Mouse (Mus musculus) embryonic facial prominence, embryonic 10.5 days (tissue): Measurements from ENCODE around the gene Gm4924. TPM values are rescaled to one million over a fixed set of nuclear protein-coding genes. Genes with fewer than 3 reads are reported as not detected.

Source experiments
- DNase-seq: peaks from one replicate; pipeline ENCODE4 v3.0.0-alpha.2; 2017; ENCODE audit warnings: low spot score
- H3K27ac ChIP-seq: fragments of 300-500 bp; sonication (generic); replicated peaks from 2 replicates; pipeline ENCODE4 v1.5.1; 2016; ENCODE audit warnings: mild to moderate bottlenecking
- H3K27me3 ChIP-seq: fragments of 300-500 bp; sonication (generic); replicated peaks from 2 replicates; pipeline ENCODE4 v1.6.1; 2016; ENCODE audit warnings: low read depth, mild to moderate bottlenecking; ENCODE audit not compliant: poor library complexity, severe bottlenecking
- H3K36me3 ChIP-seq: fragments of 300-500 bp; sonication (generic); replicated peaks from 2 replicates; pipeline ENCODE4 v1.6.1; 2016; ENCODE audit warnings: mild to moderate bottlenecking, moderate library complexity
- H3K4me1 ChIP-seq: fragments of 300-500 bp; sonication (generic); 2 replicates; pipeline ENCODE4 v1.6.1; 2016
- H3K4me3 ChIP-seq: fragments of 300-500 bp; sonication (generic); 2 replicates; pipeline ENCODE4 v1.5.1; 2016; ENCODE audit warnings: mild to moderate bottlenecking, moderate library complexity
- H3K9me3 ChIP-seq: fragments of 300-500 bp; sonication (generic); 2 replicates; pipeline ENCODE4 v1.6.1; 2016; ENCODE audit warnings: mild to moderate bottlenecking
- WGBS: fragments of 180-500 bp; shearing (Covaris S2); methylation state at CpG from one replicate; pipeline ENCODE4 v1.1.7; 2016; 5-methylcytosine and 5-hydroxymethylcytosine counted together
- polyA plus RNA-seq: library from polyadenylated mRNA; unstranded; fragments of >200 nt; fragmentation: Nextera tagmentation; extraction: Ambion mirVana; gene quantifications from 2 replicates; pipeline ENCODE4 v1.2.1, GENCODE M21; 2016

The Gm4924 gene
- polyA plus RNA-seq = 9.6 TPM in 2 replicates

GRCm38 (mm10) chr10:82354083-82355010, at the start of gene Gm4924:
Gm4924 (plus strand) TSS chr10:82354255.
- DNase-seq = peak; percentile 87
- Histone ChIP-seq H3K36me3 (peaks cover 23% of the 10 kb centered on the region), H3K4me3 (peak within 1 kb of the TSS; percentile 77), H3K27ac (peak within 1 kb of the TSS; percentile 96), H3K4me1 (no peaks in the 10 kb centered on the region), H3K9me3 (peaks cover 31% of the 10 kb centered on the region), H3K27me3 (no peaks in the 10 kb centered on the region)
- 6% methylated on average over 34 of the region's 34 CpGs for WGBS

GRCm38 (mm10) chr10:82316482-82316881, 37.6 kb upstream of the Gm4924 start, which contains the start of gene 4932415D10Rik:
4932415D10Rik (minus strand) TSS chr10:82316582.
- H3K27ac ChIP-seq = no peak within 1 kb of the TSS
- 89% methylated on average over 1 of the region's 1 CpGs for WGBS
- H3K9me3 ChIP-seq = peaks cover 19% of the 10 kb centered on the region
- H3K36me3 ChIP-seq = no peaks in the 10 kb centered on the region
- H3K4me1 ChIP-seq = no peaks in the 10 kb centered on the region
- no peak for DNase-seq
- no peaks in the 10 kb centered on the region for H3K27me3 ChIP-seq
- H3K4me3 ChIP-seq = no peak within 1 kb of the TSS

GRCm38 (mm10) chr10:82320134-82320533, 33.9 kb upstream of the Gm4924 start:
- no peaks in the 10 kb centered on the region for H3K4me1 ChIP-seq
- 72% methylated on average over 3 of the region's 3 CpGs for WGBS
- no peaks in the 10 kb centered on the region for H3K36me3 ChIP-seq
- H3K27me3 ChIP-seq = no peaks in the 10 kb centered on the region
- no peak overlapping the region for H3K27ac ChIP-seq
- DNase-seq = no peak
- H3K4me3 ChIP-seq = no peak overlapping the region
- peaks cover 24% of the 10 kb centered on the region for H3K9me3 ChIP-seq

GRCm38 (mm10) chr10:82329826-82330225, 24.2 kb upstream of the Gm4924 start:
- 81% methylated on average over 5 of the region's 5 CpGs for WGBS
- no peak overlapping the region for H3K4me3 ChIP-seq
- no peaks in the 10 kb centered on the region for H3K27me3 ChIP-seq
- no peak overlapping the region for H3K27ac ChIP-seq
- no peak for DNase-seq
- H3K9me3 ChIP-seq = peaks cover 18% of the 10 kb centered on the region; the same call in 1 of the 2 replicates
- no peaks in the 10 kb centered on the region for H3K36me3 ChIP-seq
- no peaks in the 10 kb centered on the region for H3K4me1 ChIP-seq

- 97% methylated on average over 4 of the region's 4 CpGs for WGBS
- H3K4me1 ChIP-seq = no peaks in the 10 kb centered on the region
- H3K36me3 ChIP-seq = peaks cover 26% of the 10 kb centered on the region
- no peak for DNase-seq
- H3K9me3 ChIP-seq = peaks cover 35% of the 10 kb centered on the region
- H3K4me3 ChIP-seq = no peak overlapping the region
- H3K27me3 ChIP-seq = no peaks in the 10 kb centered on the region
- H3K27ac ChIP-seq = no peak overlapping the region
These were observed 1.3 kb downstream of the Gm4924 start for GRCm38 (mm10) chr10:82355401-82355800.

GRCm38 (mm10) chr10:82361911-82362310, 7.9 kb downstream of the Gm4924 start:
- Histone ChIP-seq H3K36me3 (peaks cover 39% of the 10 kb centered on the region), H3K4me3 (no peak overlapping the region), H3K9me3 (peaks cover 56% of the 10 kb centered on the region), H3K27ac (no peak overlapping the region), H3K4me1 (no peaks in the 10 kb centered on the region), H3K27me3 (no peaks in the 10 kb centered on the region)
- 89% methylated on average over 9 of the region's 9 CpGs for WGBS
- no peak for DNase-seq

GRCm38 (mm10) chr10:82382992-82383391, 28.9 kb downstream of the Gm4924 start:
- peaks cover 53% of the 10 kb centered on the region for H3K9me3 ChIP-seq

GRCm38 (mm10) chr10:82409511-82409910, 55.5 kb downstream of the Gm4924 start:
- DNase-seq = no peak
- H3K27me3 ChIP-seq = no peaks in the 10 kb centered on the region
- no peaks in the 10 kb centered on the region for H3K4me1 ChIP-seq
- 81% methylated on average over 1 of the region's 1 CpGs for WGBS
- H3K27ac ChIP-seq = no peak overlapping the region
- H3K36me3 ChIP-seq = no peaks in the 10 kb centered on the region
- H3K9me3 ChIP-seq = peaks cover 38% of the 10 kb centered on the region
- no peak overlapping the region for H3K4me3 ChIP-seq

More at GRCm38 (mm10) chr10:82382992-82383391, 28.9 kb downstream of the Gm4924 start:
- DNase-seq = no peak
- no peak overlapping the region for H3K27ac ChIP-seq
- H3K36me3 ChIP-seq = peaks cover 21% of the 10 kb centered on the region
- no peaks in the 10 kb centered on the region for H3K27me3 ChIP-seq
- no peak overlapping the region for H3K4me3 ChIP-seq
- no peaks in the 10 kb centered on the region for H3K4me1 ChIP-seq
- 93% methylated on average over 1 of the region's 1 CpGs for WGBS

GRCm38 (mm10) chr10:82423631-82424030, 69.6 kb downstream of the Gm4924 start:
- DNase-seq = no peak
- Histone ChIP-seq H3K36me3 (no peaks in the 10 kb centered on the region), H3K27ac (no peak overlapping the region), H3K4me1 (no peaks in the 10 kb centered on the region), H3K9me3 (peaks cover 53% of the 10 kb centered on the region; the same call in 1 of the 2 replicates), H3K4me3 (no peak overlapping the region), H3K27me3 (no peaks in the 10 kb centered on the region)

Other genes starting within 250 kb of the Gm4924 start
- 4.3 and 4.5 TPM in 2 replicates for gene AU041133, start 226.2 kb upstream of the Gm4924 start, polyA plus RNA-seq
- 13.9 and 14.2 TPM in 2 replicates for gene Zfp938, start 113.0 kb upstream of the Gm4924 start, polyA plus RNA-seq
- not detected in 2 replicates for gene 4932415D10Rik, start 37.7 kb upstream of the Gm4924 start, polyA plus RNA-seq
- not detected in 2 replicates for gene Gm1553, start 138.4 kb downstream of the Gm4924 start, polyA plus RNA-seq